Mouse (Mus musculus) MEL (cell line): Measurements from ENCODE around the gene Sipa1l3. TPM values are rescaled to one million over a fixed set of nuclear protein-coding genes. Genes with fewer than 3 reads are reported as not detected.

Source experiments
- DNase-seq: peaks from one replicate; pipeline ENCODE4 v3.0.0; 2011; ENCODE audit warnings: low read depth, low spot score
- H3K27ac ChIP-seq: 2 replicates; pipeline ENCODE4 v1.5.1; 2012; ENCODE audit warnings: low read depth, mild to moderate bottlenecking, control low read depth, low read length, moderate library complexity; ENCODE audit not compliant: control insufficient read depth
- H3K27me3 ChIP-seq, 2 experiments: fragments of 150-350 bp in 1 of 2; sonication (generic) in 1 of 2; 2 replicates each; pipeline ENCODE4 v1.6.1; 2012; ENCODE audit warnings: low read length in 2 of 2, mild to moderate bottlenecking in 2 of 2, improper control_type of control experiment in 1 of 2, moderate library complexity in 1 of 2; ENCODE audit not compliant: insufficient read depth in 2 of 2, control insufficient read depth in 1 of 2
- H3K36me3 ChIP-seq, 2 experiments: 2 replicates each; pipeline ENCODE4 v1.6.1; 2012 to 2014; ENCODE audit warnings: low read length in 2 of 2, improper control_type of control experiment in 1 of 2, inconsistent platforms in 1 of 2, mild to moderate bottlenecking in 1 of 2; ENCODE audit not compliant: insufficient read depth in 2 of 2, control insufficient read depth in 1 of 2
- H3K4me1 ChIP-seq, 2 experiments: fragments of 150-350 bp in 1 of 2; sonication (generic) in 1 of 2; 2 replicates each; pipeline ENCODE4 v1.6.1; 2012; ENCODE audit warnings: low read length in 2 of 2, improper control_type of control experiment in 1 of 2, mild to moderate bottlenecking in 1 of 2; ENCODE audit not compliant: insufficient read depth in 2 of 2, control insufficient read depth in 1 of 2
- H3K4me3 ChIP-seq, 2 experiments: fragments of 150-350 bp in 1 of 2; sonication (generic) in 1 of 2; 2 replicates each; pipeline ENCODE4 v1.5.1; 2012; ENCODE audit warnings: low read depth in 2 of 2, low read length in 2 of 2, mild to moderate bottlenecking in 2 of 2, moderate library complexity in 2 of 2, control low read depth in 1 of 2, improper control_type of control experiment in 1 of 2; ENCODE audit not compliant: control insufficient read depth in 1 of 2, insufficient read depth in 1 of 2
- H3K79me2 ChIP-seq: 2 replicates; pipeline ENCODE4 v1.6.1; 2012; ENCODE audit warnings: mild to moderate bottlenecking, low read length, moderate library complexity; ENCODE audit not compliant: control insufficient read depth, poor library complexity, insufficient read depth
- H3K9ac ChIP-seq: 2 replicates; pipeline ENCODE4 v1.6.1; 2012; ENCODE audit warnings: low read depth, mild to moderate bottlenecking, control low read depth, low read length, moderate library complexity; ENCODE audit not compliant: control insufficient read depth, poor library complexity, severe bottlenecking
- H3K9me3 ChIP-seq: fragments of 150-350 bp; sonication (generic); replicated peaks from 2 replicates; pipeline ENCODE4 v1.6.1; 2012; ENCODE audit warnings: mild to moderate bottlenecking, low read length, improper control_type of control experiment, moderate library complexity; ENCODE audit not compliant: insufficient read depth
- BHLHE40 ChIP-seq: IDR thresholded peaks from 2 replicates; pipeline ENCODE4 v1.6.1; 2012; ENCODE audit warnings: low read depth, mild to moderate bottlenecking, inconsistent platforms, low read length, improper control_type of control experiment, borderline replicate concordance
- CHD2 ChIP-seq: IDR thresholded peaks from 2 replicates; pipeline ENCODE4 v1.6.1; 2011; ENCODE audit warnings: low read length, improper control_type of control experiment
- CTCF ChIP-seq, 3 experiments: IDR thresholded peaks in 2 of 3; conservative IDR thresholded peaks in 1 of 3; 2 replicates each; pipeline ENCODE4 v1.5.1; 2011 to 2012; ENCODE audit warnings: low read length in 3 of 3, low read depth in 2 of 3, mild to moderate bottlenecking in 2 of 3, improper control_type of control experiment in 1 of 3, inconsistent platforms in 1 of 3, mixed read lengths in 1 of 3, moderate library complexity in 1 of 3; ENCODE audit not compliant: control insufficient read depth in 1 of 3, insufficient read depth in 1 of 3, poor library complexity in 1 of 3, severe bottlenecking in 1 of 3
- EP300 ChIP-seq, 2 experiments: IDR thresholded peaks; 2 replicates each; pipeline ENCODE4 v1.6.1; 2011; ENCODE audit warnings: improper control_type of control experiment in 2 of 2, low read length in 2 of 2, low read depth in 1 of 2, mild to moderate bottlenecking in 1 of 2
- GATA1 ChIP-seq: IDR thresholded peaks from 2 replicates; pipeline ENCODE4 v1.6.1; 2011; ENCODE audit warnings: low read depth, low read length, improper control_type of control experiment
- JUND ChIP-seq: IDR thresholded peaks from 2 replicates; pipeline ENCODE4 v1.6.1; 2011; ENCODE audit warnings: low read depth, mild to moderate bottlenecking, improper control_type of control experiment, low read length
- KAT2A ChIP-seq: conservative IDR thresholded peaks from 2 replicates; pipeline ENCODE4 v1.6.1; 2012; ENCODE audit warnings: low read depth, low read length, improper control_type of control experiment, inconsistent platforms
- MAFK ChIP-seq: IDR thresholded peaks from 2 replicates; pipeline ENCODE4 v1.6.1; 2011; ENCODE audit warnings: low read depth, mild to moderate bottlenecking, low read length, improper control_type of control experiment, borderline replicate concordance
- MAX ChIP-seq: IDR thresholded peaks from 2 replicates; pipeline ENCODE4 v1.6.1; 2011; ENCODE audit warnings: low read length, improper control_type of control experiment
- MAZ ChIP-seq: IDR thresholded peaks from 2 replicates; pipeline ENCODE4 v1.6.1; 2012; ENCODE audit warnings: low read depth, mild to moderate bottlenecking, inconsistent platforms, low read length, improper control_type of control experiment
- MXI1 ChIP-seq: IDR thresholded peaks from 2 replicates; pipeline ENCODE4 v1.6.1; 2011; ENCODE audit warnings: mild to moderate bottlenecking, low read depth, low read length, improper control_type of control experiment
- MYC ChIP-seq: IDR thresholded peaks from 2 replicates; pipeline ENCODE4 v1.6.1; 2011; ENCODE audit warnings: low read depth, mild to moderate bottlenecking, low read length, improper control_type of control experiment, moderate library complexity
- NELFE ChIP-seq: IDR thresholded peaks from 2 replicates; pipeline ENCODE4 v1.6.1; 2011; ENCODE audit warnings: low read depth, low read length, improper control_type of control experiment
- NRF1 ChIP-seq: IDR thresholded peaks from 2 replicates; pipeline ENCODE4 v1.6.1; 2014; ENCODE audit warnings: low read depth, mild to moderate bottlenecking, inconsistent platforms, low read length, improper control_type of control experiment, moderate library complexity; ENCODE audit not compliant: poor library complexity, insufficient read depth, severe bottlenecking
- POLR2A ChIP-seq, 2 experiments: IDR thresholded peaks; 2 replicates each; pipeline ENCODE4 v1.6.1; 2011 to 2012; ENCODE audit warnings: low read length in 2 of 2, mild to moderate bottlenecking in 2 of 2, control low read depth in 1 of 2, improper control_type of control experiment in 1 of 2, low read depth in 1 of 2, moderate library complexity in 1 of 2; ENCODE audit not compliant: control insufficient read depth in 1 of 2, insufficient read depth in 1 of 2, poor library complexity in 1 of 2
- POLR2AphosphoS2 ChIP-seq: IDR thresholded peaks from 2 replicates; pipeline ENCODE4 v1.6.1; 2011; ENCODE audit warnings: low read length, improper control_type of control experiment
- RCOR1 ChIP-seq: IDR thresholded peaks from 2 replicates; pipeline ENCODE4 v1.6.1; 2012; ENCODE audit warnings: low read depth, mild to moderate bottlenecking, inconsistent platforms, low read length, improper control_type of control experiment
- SIN3A ChIP-seq: IDR thresholded peaks from 2 replicates; pipeline ENCODE4 v1.6.1; 2012; ENCODE audit warnings: low read length, improper control_type of control experiment, inconsistent platforms
- SMC3 ChIP-seq: IDR thresholded peaks from 2 replicates; pipeline ENCODE4 v1.6.1; 2011; ENCODE audit warnings: low read depth, low read length, improper control_type of control experiment
- TAL1 ChIP-seq: IDR thresholded peaks from 2 replicates; pipeline ENCODE4 v1.6.1; 2012; ENCODE audit warnings: mild to moderate bottlenecking, inconsistent platforms, low read length, moderate library complexity, mixed read lengths
- TBP ChIP-seq: IDR thresholded peaks from 2 replicates; pipeline ENCODE4 v1.8.0; 2011; ENCODE audit warnings: low read depth, low read length, improper control_type of control experiment
- TCF12 ChIP-seq: IDR thresholded peaks from 2 replicates; pipeline ENCODE4 v1.6.1; 2014; ENCODE audit warnings: low read depth, mild to moderate bottlenecking, inconsistent platforms, low read length, improper control_type of control experiment, moderate library complexity
- UBTF ChIP-seq: IDR thresholded peaks from 2 replicates; pipeline ENCODE4 v1.6.1; 2012; ENCODE audit warnings: low read depth, mild to moderate bottlenecking, inconsistent platforms, low read length, improper control_type of control experiment, moderate library complexity, borderline replicate concordance; ENCODE audit not compliant: insufficient read depth
- USF1 ChIP-seq: IDR thresholded peaks from 2 replicates; pipeline ENCODE4 v1.6.1; 2014; ENCODE audit warnings: low read depth, mild to moderate bottlenecking, inconsistent platforms, low read length, improper control_type of control experiment, moderate library complexity
- USF2 ChIP-seq, 2 experiments: IDR thresholded peaks; 2 replicates each; pipeline ENCODE4 v1.6.1; 2011 to 2012; ENCODE audit warnings: improper control_type of control experiment in 2 of 2, low read length in 2 of 2, borderline replicate concordance in 1 of 2, inconsistent platforms in 1 of 2, low read depth in 1 of 2, mild to moderate bottlenecking in 1 of 2; ENCODE audit not compliant: insufficient read depth in 1 of 2
- ZC3H11A ChIP-seq: IDR thresholded peaks from 2 replicates; pipeline ENCODE4 v1.6.1; 2012; ENCODE audit warnings: low read depth, mild to moderate bottlenecking, inconsistent platforms, low read length, improper control_type of control experiment
- ZMIZ1 ChIP-seq: IDR thresholded peaks from 2 replicates; pipeline ENCODE4 v1.6.1; 2012; ENCODE audit warnings: low read depth, mild to moderate bottlenecking, inconsistent platforms, low read length, improper control_type of control experiment, moderate library complexity
- ZNF384 ChIP-seq: IDR thresholded peaks from 2 replicates; pipeline ENCODE4 v1.6.1; 2012; ENCODE audit warnings: low read depth, mild to moderate bottlenecking, inconsistent platforms, low read length, improper control_type of control experiment
- polyA plus RNA-seq, 2 experiments: library from polyadenylated mRNA; stranded (reverse) in 1 of 2; unstranded in 1 of 2; fragments of >175 nt in 1 of 2; fragments of >200 nt in 1 of 2; gene quantifications; 2 replicates each; pipeline versions ENCODE4 v1.2.1 to v1.2.4; 2012; ENCODE audit warnings: low replicate concordance in 2 of 2, low read depth in 1 of 2; ENCODE audit not compliant: insufficient read length in 2 of 2, insufficient read depth in 1 of 2, missing spikeins in 1 of 2
- total RNA-seq: library from RNA; depleted of rRNA; stranded (reverse); fragments of 300-350 nt; gene quantifications from 2 replicates; pipeline ENCODE4 v1.2.3, GENCODE M21; 2012

Sipa1l3 gene
- total and polyA plus RNA-seq, 3 experiments: 14.9 to 49.4 TPM; not detected in 1

DNA sequence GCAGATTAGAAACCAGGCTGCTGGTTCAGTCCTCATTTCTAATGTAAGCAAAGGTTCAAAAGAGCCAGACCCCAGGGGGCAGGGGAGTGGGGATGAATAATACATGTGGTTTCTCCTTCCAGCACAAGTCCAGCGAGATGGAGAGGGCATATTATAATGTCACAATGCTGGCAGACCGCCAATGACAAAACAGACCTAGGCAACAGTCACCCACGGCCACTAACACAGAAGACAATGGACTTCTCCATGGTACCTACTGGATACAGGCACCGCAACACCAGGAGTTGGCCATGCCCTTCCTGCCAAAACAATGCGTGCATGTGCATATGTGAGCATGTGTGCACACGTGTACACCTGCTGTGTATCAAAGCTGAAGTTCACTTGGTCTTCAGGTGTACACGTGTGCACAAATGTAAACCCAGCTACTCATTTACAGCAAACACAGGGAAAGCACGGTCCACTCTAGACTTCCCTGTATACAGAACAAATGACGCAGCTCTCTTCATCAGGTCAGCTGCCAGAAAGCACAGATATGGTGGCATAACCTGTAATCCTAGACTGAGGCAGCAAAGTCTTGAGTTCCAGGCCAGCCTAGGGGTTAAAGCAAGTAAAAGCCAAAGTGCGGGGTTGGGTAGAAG lies 21.4 kb downstream of the Sipa1l3 start:
- H3K4me3 ChIP-seq: no peak overlapping the region
- DNase-seq: no peak
- peaks cover 2 to 4% of the 10 kb centered on the region in 2 experiments; a peak in 2 of 4 replicates for H3K4me1 ChIP-seq
- H3K27ac ChIP-seq: no peak overlapping the region
- no peaks in the 10 kb centered on the region for H3K27me3 ChIP-seq
- no peak overlapping the region for H3K9ac ChIP-seq
- peaks cover 3% of the 10 kb centered on the region; the same call in 1 of the 2 replicates for H3K79me2 ChIP-seq
- no peaks in the 10 kb centered on the region for H3K9me3 ChIP-seq
- no peak for TF ChIP-seq ZMIZ1
- TF ChIP-seq MAX: no peak
- TF ChIP-seq KAT2A: no peak
- TF ChIP-seq ZC3H11A: no peak
- TF ChIP-seq GATA1: no peak
- TF ChIP-seq JUND: no peak
- no peak for TF ChIP-seq NELFE
- no peak for TF ChIP-seq CTCF (IDR thresholded peaks at IDR 0.05 in 2 of 3, conservative IDR thresholded peaks at IDR 0.05 in 1 of 3; ENCODE audit: control insufficient read depth in 1 of 3, insufficient read depth in 1 of 3, low read depth in 2 of 3, low read length in 3 of 3, poor library complexity in 1 of 3, severe bottlenecking in 1 of 3)
- TF ChIP-seq TBP: no peak
- no peak for TF ChIP-seq NRF1
- no peak for TF ChIP-seq BHLHE40
- TF ChIP-seq CHD2: no peak
- TF ChIP-seq TAL1: no peak
- no peak for TF ChIP-seq MAFK
- no peak for TF ChIP-seq POLR2A (IDR thresholded peaks at IDR 0.05; ENCODE audit: control insufficient read depth in 1 of 2, insufficient read depth in 1 of 2, low read depth in 1 of 2, low read length in 2 of 2, poor library complexity in 1 of 2)
- no peak for TF ChIP-seq MYC
- TF ChIP-seq SMC3: no peak
- TF ChIP-seq SIN3A: no peak
- no peak for TF ChIP-seq EP300 (IDR thresholded peaks at IDR 0.05; ENCODE audit: low read depth in 1 of 2, low read length in 2 of 2)
- TF ChIP-seq USF1: no peak
- peaks cover 0 to 6% of the 10 kb centered on the region in 2 experiments; a peak in 2 of 4 replicates for H3K36me3 ChIP-seq

DNA sequence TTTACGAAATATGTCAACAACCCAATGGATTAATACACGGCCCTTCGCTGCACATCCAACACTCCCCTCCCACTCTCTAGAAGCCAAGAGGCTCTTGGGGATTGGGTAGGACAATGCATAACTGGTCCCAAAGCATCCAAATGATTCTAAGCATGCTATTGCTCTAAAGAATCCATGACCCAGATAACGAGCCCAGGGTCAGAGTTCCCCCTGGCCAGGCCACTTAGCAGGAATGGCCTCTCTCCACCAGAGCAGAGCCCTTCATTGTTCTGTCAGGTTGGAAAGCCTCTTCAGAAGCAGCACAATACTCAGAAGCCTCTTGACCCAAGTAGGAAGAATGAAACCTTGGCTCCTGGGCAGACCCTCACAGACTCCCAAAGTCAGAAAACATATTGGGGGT lies 22.1 kb downstream of the Sipa1l3 start:
- H3K27me3 ChIP-seq: no peaks in the 10 kb centered on the region
- peaks cover 0 to 11% of the 10 kb centered on the region in 2 experiments; a peak in 2 of 4 replicates for H3K36me3 ChIP-seq
- H3K27ac ChIP-seq: no peak overlapping the region
- DNase-seq: no peak
- TF ChIP-seq TCF12: no peak
- TF ChIP-seq MXI1: no peak
- TF ChIP-seq CTCF (IDR thresholded peaks at IDR 0.05 in 2 of 3, conservative IDR thresholded peaks at IDR 0.05 in 1 of 3; ENCODE audit: control insufficient read depth in 1 of 3, insufficient read depth in 1 of 3, low read depth in 2 of 3, low read length in 3 of 3, poor library complexity in 1 of 3, severe bottlenecking in 1 of 3): no peak
- TF ChIP-seq USF2 (IDR thresholded peaks at IDR 0.05; ENCODE audit: borderline replicate concordance in 1 of 2, insufficient read depth in 1 of 2, low read depth in 1 of 2, low read length in 2 of 2): no peak
- no peak for TF ChIP-seq JUND
- TF ChIP-seq POLR2A (IDR thresholded peaks at IDR 0.05; ENCODE audit: control insufficient read depth in 1 of 2, insufficient read depth in 1 of 2, low read depth in 1 of 2, low read length in 2 of 2, poor library complexity in 1 of 2): no peak
- no peak for TF ChIP-seq USF1
- no peak for TF ChIP-seq UBTF
- no peak for TF ChIP-seq MAZ
- TF ChIP-seq NRF1: no peak
- TF ChIP-seq TBP: no peak
- TF ChIP-seq ZNF384: no peak
- TF ChIP-seq CHD2: no peak
- no peak for TF ChIP-seq ZMIZ1
- TF ChIP-seq TAL1: no peak
- TF ChIP-seq RCOR1: no peak
- no peak for TF ChIP-seq SMC3
- TF ChIP-seq MAFK: no peak
- TF ChIP-seq POLR2AphosphoS2: no peak
- peaks cover 2 to 7% of the 10 kb centered on the region in 2 experiments; a peak in 3 of 4 replicates for H3K4me1 ChIP-seq
- no peak overlapping the region for H3K9ac ChIP-seq
- H3K9me3 ChIP-seq: no peaks in the 10 kb centered on the region
- no peak overlapping the region for H3K4me3 ChIP-seq
- H3K79me2 ChIP-seq: peaks cover 3% of the 10 kb centered on the region; the same call in 1 of the 2 replicates
